Mouse (Mus musculus) fibroblast of lung, adult 2 months (primary cell): Measurements from ENCODE around the gene Dnajb14.
"Not testable (repeated sequence)": the region's sequence is repeated elsewhere in the genome, so short reads cannot be mapped to it uniquely, and the experiment has no call there.

Experiments used
- DNase-seq: peaks from one replicate; pipeline ENCODE4 v3.0.0-alpha.2; 2011; ENCODE audit warnings: low read depth

Dnajb14 gene

GRCm38 (mm10) chr3:137867437-137868093 lies at the start of gene Dnajb14:
Dnajb14 (plus strand) TSS chr3:137867675.
- no peak for DNase-seq

GRCm38 (mm10) chr3:137818713-137819112 lies 48.8 kb upstream of the Dnajb14 start:
- no peak for DNase-seq

- DNase-seq: no peak
Observed at GRCm38 (mm10) chr3:137820688-137821467, 46.6 kb upstream of the Dnajb14 start.

GRCm38 (mm10) chr3:137823317-137823716 lies 44.2 kb upstream of the Dnajb14 start:
- DNase-seq: no peak

- DNase-seq: no peak
Observed at GRCm38 (mm10) chr3:137827678-137828077, 39.8 kb upstream of the Dnajb14 start.

- no peak for DNase-seq
Observed at GRCm38 (mm10) chr3:137831156-137831555, 36.3 kb upstream of the Dnajb14 start.

GRCm38 (mm10) chr3:137833128-137833527 lies 34.3 kb upstream of the Dnajb14 start:
- DNase-seq: no peak

- DNase-seq: no peak
Observed at GRCm38 (mm10) chr3:137833698-137834097, 33.8 kb upstream of the Dnajb14 start.

- no peak for DNase-seq
Observed at GRCm38 (mm10) chr3:137836543-137836942, 30.9 kb upstream of the Dnajb14 start.

GRCm38 (mm10) chr3:137838160-137838559 lies 29.3 kb upstream of the Dnajb14 start:
- DNase-seq: no peak

- DNase-seq: no peak
Observed at GRCm38 (mm10) chr3:137842944-137843343, 24.5 kb upstream of the Dnajb14 start.

- no peak for DNase-seq
Observed at GRCm38 (mm10) chr3:137844263-137844662, 23.2 kb upstream of the Dnajb14 start.

GRCm38 (mm10) chr3:137846552-137846951 lies 20.9 kb upstream of the Dnajb14 start:
- no peak for DNase-seq

GRCm38 (mm10) chr3:137848354-137848753 lies 19.1 kb upstream of the Dnajb14 start:
- no peak for DNase-seq

GRCm38 (mm10) chr3:137849697-137850096 lies 17.8 kb upstream of the Dnajb14 start:
- no peak for DNase-seq

GRCm38 (mm10) chr3:137851196-137851595 lies 16.3 kb upstream of the Dnajb14 start:
- DNase-seq: no peak

- DNase-seq: not testable (repeated sequence)
Observed at GRCm38 (mm10) chr3:137853011-137853410, 14.5 kb upstream of the Dnajb14 start.

- no peak for DNase-seq
Observed at GRCm38 (mm10) chr3:137855328-137855727, 12.1 kb upstream of the Dnajb14 start.

GRCm38 (mm10) chr3:137856061-137856460 lies 11.4 kb upstream of the Dnajb14 start:
- no peak for DNase-seq

- DNase-seq: no peak
Observed at GRCm38 (mm10) chr3:137860394-137861170, 6.9 kb upstream of the Dnajb14 start.

GRCm38 (mm10) chr3:137861436-137861835 lies 6.0 kb upstream of the Dnajb14 start:
- no peak for DNase-seq

- DNase-seq: no peak
Observed at GRCm38 (mm10) chr3:137862600-137862999, 4.9 kb upstream of the Dnajb14 start.
